Mouse (Mus musculus) kidney, adult 10 weeks (tissue): Measurements from ENCODE around the gene Myh14. TPM values are rescaled to one million over a fixed set of nuclear protein-coding genes. Genes with fewer than 3 reads are reported as not detected.

Experiments used
- polyA plus RNA-seq: library from polyadenylated mRNA; stranded (reverse); fragments of 350-450 nt; fragmentation: Illumina TruSeq; extraction: RNeasy Lipid Tissue Mini Kit (QIAGEN cat#74804); gene quantifications from one replicate; pipeline ENCODE4 v1.2.3, GENCODE M21; 2014; ENCODE audit warnings: low read depth, low replicate concordance

The Myh14 gene
- 0.12 TPM for polyA plus RNA-seq

DNA sequence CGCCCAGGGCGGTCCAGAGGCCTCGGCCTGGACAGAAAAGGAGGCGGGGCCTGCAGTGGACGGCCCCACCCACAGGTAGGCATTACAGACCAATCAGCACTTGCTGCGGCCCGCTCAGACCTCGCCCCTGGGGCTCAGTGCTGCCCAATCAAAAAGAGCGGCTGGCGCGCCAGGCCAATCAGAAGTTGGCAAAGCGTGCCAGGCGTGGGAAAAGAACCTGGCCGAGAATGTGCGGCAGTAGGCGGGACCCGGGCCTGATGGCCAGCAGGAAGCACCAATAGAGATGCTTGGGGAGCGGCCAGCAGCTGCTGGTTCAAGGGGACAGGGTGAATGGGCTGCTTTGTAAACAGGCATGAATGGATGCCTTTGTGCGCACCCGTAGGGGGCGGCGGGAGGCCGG, at the start of gene Myh14:
TSS of gene Myh14 (minus strand) at position 41 of the 400 bp plus-strand sequence.

DNA sequence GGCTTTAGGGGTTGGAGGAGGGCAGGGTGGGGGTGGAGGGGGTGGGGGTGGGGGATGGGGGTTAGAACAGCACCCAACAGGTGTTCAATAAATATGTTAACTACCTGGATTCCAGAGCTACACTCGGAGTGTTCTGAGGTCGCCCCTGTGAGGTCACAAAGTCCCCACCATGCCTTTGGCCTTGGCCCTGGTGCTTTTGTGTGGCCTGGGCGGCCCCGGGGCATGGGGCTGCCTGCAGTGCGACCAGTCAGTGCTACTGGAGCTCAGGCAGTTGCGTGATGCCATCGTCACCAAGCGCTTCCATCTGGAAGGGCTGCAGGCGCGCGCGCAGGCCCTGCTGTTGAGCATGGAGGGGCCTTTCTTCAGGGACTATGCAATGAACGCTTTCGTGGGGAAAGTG, 37.9 kb upstream of the Myh14 start, which contains the start of gene Izumo2:
TSS of gene Izumo2 (plus strand) at position 169 of the 400 bp plus-strand sequence.

DNA sequence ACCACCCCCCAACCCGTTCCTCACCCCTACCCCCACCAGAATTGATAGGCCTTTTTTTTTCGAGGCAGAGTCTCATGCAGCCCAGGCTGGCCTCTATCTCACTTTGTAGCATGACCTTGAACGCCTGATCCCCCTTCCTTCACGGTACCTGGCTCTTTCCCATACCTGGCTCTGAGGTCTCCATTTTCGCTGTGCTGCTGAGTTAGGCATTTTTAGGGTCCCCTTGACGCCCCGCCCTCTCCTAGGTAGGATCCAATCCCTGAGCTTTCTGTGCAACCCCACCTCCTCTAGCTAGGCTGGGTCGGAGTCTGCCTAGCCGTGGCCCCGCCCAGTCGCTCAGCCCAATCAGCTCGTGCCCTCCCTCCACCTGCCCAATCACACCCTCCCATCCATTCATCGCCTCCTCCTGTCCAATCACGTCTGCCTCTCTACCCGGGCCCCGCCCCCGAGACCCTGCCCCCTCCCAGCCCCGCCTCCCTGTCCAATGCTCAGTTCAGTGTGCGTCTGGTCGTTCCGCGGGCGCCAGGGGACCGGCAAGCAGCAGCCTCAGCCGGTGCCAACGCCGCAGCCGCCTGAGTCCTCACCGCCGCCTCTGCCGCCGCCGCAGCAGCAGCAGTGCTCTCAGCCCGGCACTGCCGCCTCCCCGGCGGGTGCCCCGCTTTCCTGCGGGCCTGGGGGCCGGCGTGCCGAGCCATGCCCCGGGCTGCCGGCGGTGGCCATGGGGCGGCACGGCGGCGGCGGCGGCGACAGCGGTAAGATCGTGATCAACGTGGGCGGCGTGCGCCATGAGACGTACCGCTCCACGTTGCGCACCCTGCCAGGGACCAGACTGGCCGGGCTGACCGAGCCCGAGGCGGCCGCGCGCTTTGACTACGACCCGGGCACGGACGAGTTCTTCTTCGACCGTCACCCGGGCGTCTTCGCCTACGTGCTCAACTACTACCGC, 80.0 kb downstream of the Myh14 start, which contains the start of gene Kcnc3:
TSS of gene Kcnc3 (plus strand) at position 263 of the 946 bp plus-strand sequence.

DNA sequence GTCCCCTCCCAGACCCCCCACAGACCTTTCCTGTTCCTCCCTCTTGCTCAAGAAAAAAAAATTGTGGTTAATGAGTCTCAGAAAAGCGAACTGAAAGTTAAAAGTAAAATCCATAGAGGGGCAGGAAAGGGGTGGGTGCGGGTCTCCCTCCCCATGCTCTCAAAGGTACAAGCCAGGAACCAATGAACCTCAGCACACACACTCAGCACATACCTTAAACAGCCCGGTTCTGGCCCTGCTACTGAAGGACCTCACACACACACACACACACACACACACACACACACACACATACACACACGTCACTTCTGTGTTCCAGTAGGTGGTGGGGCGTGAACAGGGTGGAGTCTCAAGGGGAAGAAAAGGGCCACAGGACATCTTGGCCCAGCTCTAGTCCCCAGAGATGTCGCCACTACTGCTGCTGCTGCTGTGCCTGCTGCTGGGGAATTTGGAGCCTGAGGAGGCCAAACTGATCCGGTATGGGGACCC, 98.4 kb downstream of the Myh14 start, which contains the start of gene Napsa:
TSS of gene Napsa (plus strand) at position 168 of the 489 bp plus-strand sequence.

Other genes with a start within 250 kb of the Myh14 start
- gene Lrrc4b, start 241.8 kb downstream of the Myh14 start, polyA plus RNA-seq, result not detected
- 1.7 TPM for gene Aspdh, start 205.5 kb downstream of the Myh14 start, polyA plus RNA-seq
- 1.0 TPM for gene Josd2, start 202.9 kb downstream of the Myh14 start, polyA plus RNA-seq
- gene Emc10, start 174.3 kb downstream of the Myh14 start, polyA plus RNA-seq, result 1.4 TPM
- gene Fam71e1, start 174.3 kb downstream of the Myh14 start, polyA plus RNA-seq, result not detected
- not detected for gene Mybpc2, start 146.2 kb downstream of the Myh14 start, polyA plus RNA-seq
- not detected for gene Spib, start 138.8 kb downstream of the Myh14 start, polyA plus RNA-seq
- gene Pold1, start 122.0 kb downstream of the Myh14 start, polyA plus RNA-seq, result not detected
- gene Nr1h2, start 116.9 kb downstream of the Myh14 start, polyA plus RNA-seq, result 1.3 TPM
- 869 TPM for gene Napsa, start 98.5 kb downstream of the Myh14 start, polyA plus RNA-seq
- gene Kcnc3, start 80.2 kb downstream of the Myh14 start, polyA plus RNA-seq, result 2.7 TPM
- not detected for gene Izumo2, start 37.9 kb upstream of the Myh14 start, polyA plus RNA-seq
- gene Vrk3, start 77.6 kb upstream of the Myh14 start, polyA plus RNA-seq, result 11.6 TPM
- 0.16 TPM for gene Zfp473, start 80.2 kb upstream of the Myh14 start, polyA plus RNA-seq
- gene Nup62, start 145.2 kb upstream of the Myh14 start, polyA plus RNA-seq, result 1.8 TPM
- not detected for gene Il4i1, start 145.5 kb upstream of the Myh14 start, polyA plus RNA-seq
- 3.4 TPM for gene Atf5, start 145.8 kb upstream of the Myh14 start, polyA plus RNA-seq
- 0.93 TPM for gene Akt1s1, start 178.1 kb upstream of the Myh14 start, polyA plus RNA-seq
- 0.97 TPM for gene Tbc1d17, start 178.2 kb upstream of the Myh14 start, polyA plus RNA-seq
- gene Pnkp, start 186.3 kb upstream of the Myh14 start, polyA plus RNA-seq, result not detected
- gene Ptov1, start 198.9 kb upstream of the Myh14 start, polyA plus RNA-seq, result not detected
- gene Med25, start 221.9 kb upstream of the Myh14 start, polyA plus RNA-seq, result 1.4 TPM
- gene Fuz, start 225.2 kb upstream of the Myh14 start, polyA plus RNA-seq, result 5.7 TPM